Mouse (Mus musculus) layer of hippocampus, postnatal 10 days (tissue): ENCODE results near the gene Fstl4. TPM values are rescaled to one million over a fixed set of nuclear protein-coding genes. Genes with fewer than 3 reads are reported as not detected.
"Not testable (repeated sequence)": the region's sequence is repeated elsewhere in the genome, so short reads cannot be mapped to it uniquely, and the experiment has no call there.

Source experiments
- DNase-seq, 2 experiments: peaks; one replicate each; pipeline ENCODE4 v3.0.0; 2021; ENCODE audit warnings: low spot score in 2 of 2
- total RNA-seq, 2 experiments: library from RNA; stranded (reverse); gene quantifications; 2 replicates each; pipeline ENCODE4 v1.2.3; 2021

The Fstl4 gene
- total RNA-seq, 2 experiments from 2014 or later, result 8.7 to 9.7 TPM

GRCm38 (mm10) chr11:53078419-53079334 is 314.2 kb downstream of the Fstl4 start:
- DNase-seq, result no peak

- no peak for DNase-seq
Observed at GRCm38 (mm10) chr11:53081310-53081709, 316.9 kb downstream of the Fstl4 start.

GRCm38 (mm10) chr11:53085367-53085766 is 320.9 kb downstream of the Fstl4 start:
- peak; percentile 33 to 48 for DNase-seq

GRCm38 (mm10) chr11:53085858-53086565 is 321.6 kb downstream of the Fstl4 start:
- DNase-seq, result no peak

GRCm38 (mm10) chr11:53087896-53088295 is 323.5 kb downstream of the Fstl4 start:
- DNase-seq, result not testable (repeated sequence)

- DNase-seq, result no peak
Observed at GRCm38 (mm10) chr11:53091596-53091995, 327.2 kb downstream of the Fstl4 start.

- DNase-seq, result no peak
Observed at GRCm38 (mm10) chr11:53096871-53097270, 332.4 kb downstream of the Fstl4 start.

- peak; percentile 35 to 49 for DNase-seq
Observed at GRCm38 (mm10) chr11:53097331-53097730, 332.9 kb downstream of the Fstl4 start.

GRCm38 (mm10) chr11:53097870-53098269 is 333.4 kb downstream of the Fstl4 start:
- DNase-seq, result no peak

- peak in 1 of 2 experiments; percentile 34 for DNase-seq
Observed at GRCm38 (mm10) chr11:53098780-53099198, 334.4 kb downstream of the Fstl4 start.

GRCm38 (mm10) chr11:53099322-53099721 is 334.9 kb downstream of the Fstl4 start:
- no peak for DNase-seq

GRCm38 (mm10) chr11:53101732-53102131 is 337.3 kb downstream of the Fstl4 start:
- no peak for DNase-seq

GRCm38 (mm10) chr11:53103601-53104325 is 339.3 kb downstream of the Fstl4 start:
- DNase-seq, result no peak

GRCm38 (mm10) chr11:53107706-53108105 is 343.3 kb downstream of the Fstl4 start:
- DNase-seq, result no peak

- DNase-seq, result no peak
Observed at GRCm38 (mm10) chr11:53108798-53109197, 344.4 kb downstream of the Fstl4 start.

GRCm38 (mm10) chr11:53109701-53110467 is 345.4 kb downstream of the Fstl4 start:
- no peak for DNase-seq

- no peak for DNase-seq
Observed at GRCm38 (mm10) chr11:53115711-53116110, 351.3 kb downstream of the Fstl4 start.

GRCm38 (mm10) chr11:53116356-53116755 is 351.9 kb downstream of the Fstl4 start:
- DNase-seq, result no peak

GRCm38 (mm10) chr11:53118226-53118965 is 354.0 kb downstream of the Fstl4 start:
- DNase-seq, result no peak

GRCm38 (mm10) chr11:53119966-53120365 is 355.5 kb downstream of the Fstl4 start:
- DNase-seq, result no peak
